Mouse (Mus musculus) kidney, adult 11 months (tissue): ENCODE results near the gene Coro1b.

Experiments
- DNase-seq: peaks from one replicate; pipeline ENCODE4 v3.0.0; 2022

The Coro1b gene

GRCm38 (mm10) chr19:4144550-4145498, 3.6 kb upstream of the Coro1b start:
- peak; percentile 39 for DNase-seq

GRCm38 (mm10) chr19:4145936-4146335, 2.5 kb upstream of the Coro1b start:
- DNase-seq, result no peak

DNA sequence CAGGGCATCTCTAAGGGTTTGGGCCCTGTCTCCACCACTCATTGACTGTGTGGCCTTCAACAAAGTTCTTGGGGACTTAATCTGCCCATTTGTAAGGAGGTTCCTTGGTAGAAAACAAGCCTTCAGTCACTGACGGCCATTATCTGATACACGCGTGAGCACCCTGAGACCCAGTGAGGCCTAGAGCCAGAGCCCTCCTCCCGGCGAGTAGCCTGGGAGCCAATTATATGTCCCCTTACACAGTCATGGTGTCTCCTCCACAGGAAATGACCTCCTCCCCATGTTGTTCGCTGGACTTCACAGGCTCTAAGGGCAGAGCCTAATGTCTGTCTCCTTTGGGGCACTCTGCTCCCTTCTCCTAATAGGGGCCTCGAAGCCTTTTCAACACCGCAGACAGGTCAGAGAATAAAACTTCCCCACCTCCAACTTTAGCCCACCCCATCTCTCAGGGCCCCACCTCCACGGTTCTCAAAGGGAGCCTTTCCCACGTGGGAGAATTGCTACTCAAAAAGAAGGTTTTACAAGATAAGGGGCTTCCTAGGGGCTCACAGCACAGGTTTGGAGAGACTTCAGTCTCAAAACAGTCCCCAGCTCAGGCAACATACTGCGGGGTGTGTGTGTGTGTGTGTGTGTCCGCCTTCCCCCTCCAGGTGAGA, 1.9 kb upstream of the Coro1b start:
- no peak for DNase-seq

GRCm38 (mm10) chr19:4147022-4147405, 1.4 kb upstream of the Coro1b start:
- no peak for DNase-seq

GRCm38 (mm10) chr19:4147782-4148490, 483 bp upstream of the Coro1b start:
- peak; percentile 12 for DNase-seq

- no peak for DNase-seq
These were observed 400 bp downstream of the Coro1b start for GRCm38 (mm10) chr19:4148819-4149218.

DNA sequence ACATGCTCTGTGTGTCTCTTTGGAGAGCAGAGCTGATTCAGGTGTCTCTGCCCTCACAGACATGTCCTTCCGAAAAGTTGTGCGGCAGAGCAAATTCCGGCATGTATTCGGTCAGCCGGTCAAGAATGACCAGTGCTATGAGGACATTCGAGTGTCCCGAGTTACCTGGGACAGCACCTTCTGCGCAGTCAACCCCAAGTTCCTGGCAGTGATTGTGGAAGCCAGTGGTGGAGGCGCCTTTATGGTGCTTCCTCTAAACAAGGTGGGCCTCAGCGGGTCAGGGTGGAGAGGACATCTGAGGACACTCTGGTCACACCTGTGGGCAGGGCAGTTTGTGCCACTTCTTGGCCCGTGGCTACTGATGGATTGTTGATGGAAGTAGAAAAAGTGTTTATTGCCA, 864 bp downstream of the Coro1b start:
- DNase-seq, result no peak

- DNase-seq, result no peak
These were observed 1.5 kb downstream of the Coro1b start for GRCm38 (mm10) chr19:4149764-4150461.

DNA sequence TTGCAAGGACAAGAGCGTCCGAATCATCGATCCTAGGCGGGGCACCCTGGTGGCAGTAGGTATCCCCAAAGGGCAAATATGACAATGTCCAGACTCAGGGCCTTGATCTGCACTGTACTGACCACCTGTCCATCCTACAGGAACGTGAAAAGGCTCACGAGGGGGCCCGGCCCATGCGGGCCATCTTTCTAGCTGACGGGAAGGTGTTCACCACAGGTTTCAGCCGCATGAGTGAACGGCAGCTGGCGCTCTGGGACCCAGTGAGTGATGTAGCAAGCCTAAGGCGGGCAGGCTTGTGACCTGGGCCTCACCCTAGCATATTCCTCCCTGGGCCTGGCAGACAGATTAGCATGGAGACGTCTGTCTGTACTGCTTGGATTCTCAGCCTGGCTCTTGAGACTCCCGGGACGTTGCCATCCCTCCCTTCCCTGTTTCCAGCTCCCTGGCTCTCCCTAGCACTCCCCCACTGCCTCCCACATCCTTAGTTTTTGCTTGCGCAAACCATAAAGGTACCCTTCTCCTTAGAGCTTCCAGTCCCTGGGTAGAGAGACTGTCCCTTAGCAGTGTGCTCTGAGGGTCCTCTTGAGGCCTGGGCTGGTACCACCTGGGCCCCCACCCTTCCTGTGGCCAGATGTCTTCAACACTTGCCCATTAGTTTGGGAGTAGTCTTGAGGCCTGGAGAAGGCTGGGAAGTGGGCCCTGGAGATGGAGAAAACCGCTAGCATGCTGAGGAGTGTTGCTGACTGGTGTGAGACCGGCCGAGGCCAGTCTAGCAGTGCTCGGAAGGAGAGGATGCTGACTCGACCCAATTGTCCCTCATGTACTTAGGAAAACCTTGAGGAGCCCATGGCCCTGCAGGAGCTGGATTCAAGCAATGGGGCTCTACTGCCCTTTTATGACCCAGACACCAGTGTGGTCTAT, 2.4 kb downstream of the Coro1b start:
- DNase-seq, result no peak

DNA sequence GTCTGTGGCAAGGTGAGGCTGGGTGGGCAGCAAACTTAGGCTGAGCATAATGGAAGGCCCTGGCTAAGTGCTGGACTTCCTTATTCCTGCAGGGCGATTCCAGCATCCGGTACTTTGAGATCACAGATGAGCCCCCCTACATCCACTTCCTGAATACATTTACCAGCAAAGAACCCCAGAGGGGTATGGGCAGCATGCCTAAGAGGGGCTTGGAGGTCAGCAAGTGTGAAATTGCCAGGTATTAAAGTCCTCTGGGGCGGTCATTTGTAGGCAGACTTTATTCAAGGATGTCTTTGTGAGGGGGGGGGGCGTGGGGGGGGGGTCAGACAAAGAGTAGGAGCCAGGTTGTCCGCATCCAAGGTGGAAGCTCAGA, 3.1 kb downstream of the Coro1b start:
- DNase-seq, result no peak

DNA sequence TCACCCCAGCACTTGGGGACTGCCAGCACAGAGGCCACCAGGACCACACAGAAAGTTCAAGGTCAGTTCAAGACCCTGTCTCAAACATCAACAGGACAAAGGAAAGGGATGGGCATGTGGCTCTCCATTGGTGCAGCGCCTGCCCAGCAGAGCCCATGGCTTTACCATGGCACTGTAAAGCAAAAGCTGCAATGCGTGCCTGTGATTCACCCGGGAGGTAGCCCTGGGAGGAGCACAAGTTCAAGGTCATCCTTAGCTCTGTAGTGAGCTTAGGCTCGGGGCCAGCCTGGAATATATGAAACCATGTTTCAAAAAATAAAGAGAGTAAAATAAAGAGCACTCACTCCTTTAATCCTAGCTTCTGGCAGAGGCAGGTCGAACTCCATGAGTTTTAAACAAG, 3.5 kb downstream of the Coro1b start:
- DNase-seq, result no peak

DNA sequence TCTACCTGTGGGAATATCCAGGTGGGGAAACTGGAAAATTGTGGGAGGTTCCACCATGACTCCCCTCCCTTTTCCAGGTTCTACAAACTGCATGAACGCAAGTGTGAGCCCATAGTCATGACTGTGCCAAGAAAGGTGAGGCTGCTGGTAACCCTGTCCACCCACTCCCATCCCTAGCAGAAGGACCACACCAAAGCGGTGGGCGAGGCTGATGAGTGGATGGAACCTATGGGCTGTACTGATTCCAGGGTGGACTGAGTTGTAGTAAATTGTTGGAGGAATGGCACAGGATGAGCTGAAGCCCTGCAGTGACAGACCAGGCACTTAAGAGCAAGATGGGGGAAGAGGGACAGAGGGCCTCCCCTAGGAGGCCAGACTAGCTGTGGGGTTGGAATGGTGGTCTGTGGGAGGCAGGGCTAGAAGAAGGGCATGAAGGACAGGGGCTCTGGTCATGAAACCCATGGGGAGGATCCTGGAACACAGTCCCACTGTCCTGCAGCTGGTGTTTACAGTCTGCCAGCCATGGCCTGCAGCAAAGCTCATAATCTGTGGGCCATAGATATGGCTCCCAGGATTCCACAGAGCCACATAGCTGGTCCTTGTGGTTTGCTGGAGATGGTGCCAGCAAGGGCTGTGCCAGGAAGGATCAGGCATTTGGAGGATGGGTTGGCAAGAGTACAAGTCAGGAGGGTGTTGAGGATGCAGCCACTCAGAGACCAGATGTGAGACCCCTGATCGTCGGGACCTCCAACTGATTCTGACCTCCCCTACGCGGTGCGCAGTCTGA, 4.2 kb downstream of the Coro1b start:
- DNase-seq, result no peak

DNA sequence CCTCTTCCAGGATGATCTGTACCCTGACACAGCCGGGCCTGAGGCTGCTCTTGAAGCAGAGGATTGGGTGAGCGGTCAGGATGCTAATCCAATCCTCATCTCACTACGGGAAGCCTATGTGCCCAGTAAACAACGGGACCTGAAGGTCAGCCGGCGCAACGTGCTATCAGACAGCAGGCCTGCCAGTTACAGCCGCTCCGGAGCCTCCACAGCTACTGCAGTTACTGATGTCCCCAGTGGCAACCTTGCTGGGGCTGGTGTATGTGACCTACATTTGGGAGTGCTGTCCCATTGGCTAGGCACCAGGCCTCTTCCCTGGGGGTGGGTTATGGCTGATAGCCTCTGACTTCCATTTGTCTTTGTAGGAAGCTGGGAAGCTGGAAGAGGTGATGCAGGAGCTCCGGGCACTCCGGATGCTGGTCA, 4.8 kb downstream of the Coro1b start, which contains the start of gene Ptprcap:
Ptprcap (plus strand) TSS at position 373 of the 423 bp plus-strand sequence.
- no peak for DNase-seq

GRCm38 (mm10) chr19:4154437-4155222, 6.2 kb downstream of the Coro1b start:
- DNase-seq, result no peak

- DNase-seq, result no peak
These were observed 7.0 kb downstream of the Coro1b start for GRCm38 (mm10) chr19:4155223-4156072.

GRCm38 (mm10) chr19:4156073-4156579, 7.7 kb downstream of the Coro1b start:
- DNase-seq, result no peak

GRCm38 (mm10) chr19:4156771-4157170, 8.4 kb downstream of the Coro1b start:
- no peak for DNase-seq

DNA sequence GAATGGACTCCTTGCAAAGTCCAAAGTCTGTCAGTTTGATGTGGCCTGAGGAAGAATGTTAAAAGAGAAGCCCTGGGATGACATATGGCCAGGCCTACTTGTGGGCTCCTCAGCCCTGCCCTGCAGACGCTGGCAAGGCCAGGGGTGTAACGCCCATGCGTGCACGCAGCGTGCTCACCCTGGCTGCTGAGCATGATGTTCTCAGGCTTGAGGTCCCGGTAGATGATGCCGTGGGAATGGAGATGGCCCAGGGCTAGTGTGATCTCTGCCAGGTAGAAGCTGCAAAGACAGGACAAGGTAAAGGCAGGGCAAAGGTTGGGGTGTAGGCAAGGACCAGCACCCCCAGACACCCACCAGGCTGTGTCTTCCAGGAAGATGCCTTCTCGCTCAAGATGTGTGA, 10.6 kb downstream of the Coro1b start:
- DNase-seq, result no peak
